Mouse (Mus musculus) kidney, adult 2 months (tissue): ENCODE measurements at regions not wholly inside any gene's neighbourhood (a gene's known extent, or its start where the extent isn't known, plus 50 kb on each side); places are given as distances from the start of the nearest gene placed in this dataset.

Experiments used
- CTCF ChIP-seq: fragments of 200-500 bp; conservative IDR thresholded peaks from 2 replicates; pipeline ENCODE4 v1.5.1; 2011; ENCODE audit warnings: low read depth, mild to moderate bottlenecking, control low read depth, low read length, moderate library complexity, mixed read lengths; ENCODE audit not compliant: insufficient read depth, insufficient read length
- POLR2A ChIP-seq: fragments of 200-500 bp; IDR thresholded peaks from one replicate; pipeline ENCODE4 v1.6.1; 2011; ENCODE audit warnings: low read depth, low read length, control low read depth

DNA sequence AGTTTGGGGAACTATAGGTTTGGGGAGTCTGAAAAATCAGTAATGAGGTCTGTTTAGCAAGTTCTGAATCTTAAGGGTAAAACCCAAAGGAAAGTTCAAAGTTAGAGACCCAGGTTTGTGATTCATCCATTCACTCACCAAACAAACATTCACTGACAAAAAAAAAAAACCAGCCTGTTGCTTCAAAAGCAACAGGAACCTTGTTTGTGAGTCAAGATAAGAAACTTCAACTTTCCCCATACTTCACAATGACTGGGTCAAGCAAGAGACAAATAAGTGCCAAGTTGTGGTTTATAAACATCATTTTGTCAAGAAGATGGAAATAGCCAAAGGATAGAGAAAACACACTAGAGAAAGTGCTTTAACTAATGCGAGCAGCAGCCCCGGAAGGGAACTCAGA lies 266.9 kb upstream of the Fn1 start:
- no peak for TF ChIP-seq CTCF
- no peak for TF ChIP-seq POLR2A
